Mouse (Mus musculus) testis, postnatal 10 days (tissue): ENCODE data around the gene Dda1.
"Not testable (repeated sequence)": the region's sequence is repeated elsewhere in the genome, so short reads cannot be mapped to it uniquely, and the experiment has no call there.

Experiments used
- DNase-seq: peaks from one replicate; pipeline ENCODE4 v3.0.0; 2021; ENCODE audit warnings: low spot score

The Dda1 gene

GRCm38 (mm10) chr8:71468916-71469315 lies at the start of gene Dda1:
Gene Dda1 (plus strand): TSS chr8:71469199.
- DNase-seq, result peak; percentile 94

GRCm38 (mm10) chr8:71422121-71422520 lies 46.9 kb upstream of the Dda1 start:
- DNase-seq, result no peak

DNA sequence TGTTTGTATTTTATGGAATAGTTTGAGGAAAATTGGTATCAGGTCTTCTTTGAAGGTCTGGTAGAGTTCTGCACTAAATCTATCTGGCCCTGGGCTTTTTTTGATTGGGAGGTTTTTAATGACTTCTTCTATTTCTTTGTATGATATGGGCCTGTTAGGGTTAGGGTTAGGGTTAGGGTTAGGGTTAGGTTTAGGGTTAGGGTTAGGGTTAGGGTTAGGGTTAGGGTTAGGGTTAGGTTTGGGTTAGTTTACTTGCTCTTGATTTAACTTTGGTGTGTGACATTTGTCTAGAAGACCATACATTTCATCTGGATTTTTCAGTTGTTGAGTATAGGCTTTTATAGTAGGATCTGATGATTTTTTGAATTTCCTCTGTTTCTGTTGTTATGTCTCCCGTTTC lies 36.1 kb upstream of the Dda1 start:
- not testable (repeated sequence) for DNase-seq

DNA sequence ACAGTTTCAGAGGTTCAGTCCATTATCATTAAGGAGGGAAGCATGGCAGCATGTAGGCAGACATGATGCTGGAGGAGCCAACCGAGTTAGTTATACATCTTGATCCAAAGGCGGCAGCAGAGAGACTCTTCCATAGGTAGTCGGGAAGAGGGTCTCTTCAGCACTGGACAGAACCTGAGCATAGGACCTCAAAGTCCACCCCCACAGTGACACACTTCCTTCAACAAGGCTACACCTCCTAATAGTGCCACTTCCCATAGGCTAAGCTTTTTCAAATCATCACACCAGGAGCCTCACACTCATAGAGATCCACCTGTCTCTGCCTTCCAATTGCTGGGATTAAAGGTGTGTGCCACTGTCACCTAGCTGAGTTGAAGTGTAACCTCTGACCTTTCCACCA lies 32.0 kb upstream of the Dda1 start:
- DNase-seq, result no peak

DNA sequence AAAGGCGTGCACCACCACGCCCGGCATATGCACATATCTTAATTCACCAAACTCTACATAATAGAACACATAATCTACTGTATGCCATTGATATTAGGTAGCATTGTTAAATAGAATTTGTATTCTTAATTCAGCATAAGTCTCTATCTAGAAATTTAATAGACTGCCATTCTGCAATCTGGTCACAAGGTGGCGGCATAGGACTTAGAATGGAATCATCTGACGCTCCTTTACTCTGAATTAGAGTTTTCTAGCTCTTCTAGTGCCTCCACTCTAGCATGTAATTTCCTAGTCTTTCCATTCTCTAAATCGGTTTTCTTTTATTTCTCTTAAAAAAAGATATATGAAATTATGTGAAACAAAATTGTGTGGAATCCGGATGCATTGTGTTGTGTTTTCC lies 27.6 kb upstream of the Dda1 start:
- DNase-seq, result peak; percentile 73

- DNase-seq, result no peak
Observed at GRCm38 (mm10) chr8:71445096-71445495, 23.9 kb upstream of the Dda1 start.

DNA sequence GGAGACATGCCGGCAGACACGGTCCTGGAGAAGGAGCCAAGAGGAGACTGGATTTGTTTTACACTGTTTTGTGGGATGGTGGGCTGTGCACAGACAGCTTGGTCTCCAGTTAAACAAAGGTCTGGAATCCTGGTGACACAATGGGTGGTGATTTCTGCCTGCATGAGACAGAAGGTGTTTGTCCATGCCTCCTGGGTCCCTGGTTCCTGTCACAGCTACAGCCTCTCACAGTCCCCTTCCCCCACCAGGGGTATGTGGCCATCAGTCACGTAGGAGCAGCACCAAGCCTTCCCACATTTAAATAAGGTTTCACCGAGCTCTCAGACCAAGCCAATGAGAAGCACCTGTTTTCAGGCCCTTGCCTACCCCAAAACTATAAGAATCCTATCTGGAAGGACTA lies 17.7 kb upstream of the Dda1 start:
- no peak for DNase-seq

DNA sequence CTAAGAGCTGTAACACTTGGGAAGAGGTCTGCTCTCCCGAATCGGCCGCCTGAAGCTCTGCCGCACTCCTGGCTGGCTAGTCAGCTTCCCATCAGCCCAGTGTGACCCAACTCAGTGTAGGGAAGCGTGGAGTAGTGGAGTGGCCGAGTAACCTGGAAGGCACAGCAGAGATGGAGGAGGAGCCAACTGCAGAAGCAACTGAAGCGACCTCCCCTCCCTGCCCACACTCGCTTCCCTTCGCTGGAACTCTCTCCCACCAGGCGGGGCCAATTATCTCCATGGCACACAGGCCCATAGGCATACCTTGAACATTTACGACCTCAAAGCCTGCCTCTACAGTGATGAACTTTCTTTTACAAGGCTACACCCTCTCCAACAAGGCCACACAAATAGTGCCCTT lies 17.2 kb upstream of the Dda1 start:
- no peak for DNase-seq

- DNase-seq, result no peak
Observed at GRCm38 (mm10) chr8:71452669-71453068, 16.3 kb upstream of the Dda1 start.

DNA sequence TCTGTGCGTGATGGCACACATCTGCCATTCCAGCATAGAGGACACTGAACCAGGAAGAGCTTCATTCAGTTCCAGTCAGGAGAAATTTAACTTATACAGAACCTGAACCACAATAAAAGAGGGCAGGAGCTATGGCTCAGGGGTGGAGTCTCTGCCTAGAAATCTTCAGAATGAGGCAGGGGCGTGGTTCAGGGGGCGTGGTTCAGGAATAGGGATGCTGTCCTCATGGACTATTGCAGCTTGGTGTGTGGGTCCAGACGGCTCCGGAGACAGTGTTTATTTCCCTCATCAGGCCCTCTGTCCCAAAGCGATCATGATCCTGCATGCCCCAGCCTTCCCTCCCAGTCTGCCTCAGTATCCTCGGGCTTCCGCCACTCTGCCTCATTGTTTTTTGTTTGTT lies 14.3 kb upstream of the Dda1 start:
- DNase-seq, result peak; percentile 43

GRCm38 (mm10) chr8:71456906-71457305 lies 12.1 kb upstream of the Dda1 start:
- DNase-seq, result peak; percentile 60

- DNase-seq, result peak; percentile 46
Observed at GRCm38 (mm10) chr8:71457659-71458270, 11.2 kb upstream of the Dda1 start.

DNA sequence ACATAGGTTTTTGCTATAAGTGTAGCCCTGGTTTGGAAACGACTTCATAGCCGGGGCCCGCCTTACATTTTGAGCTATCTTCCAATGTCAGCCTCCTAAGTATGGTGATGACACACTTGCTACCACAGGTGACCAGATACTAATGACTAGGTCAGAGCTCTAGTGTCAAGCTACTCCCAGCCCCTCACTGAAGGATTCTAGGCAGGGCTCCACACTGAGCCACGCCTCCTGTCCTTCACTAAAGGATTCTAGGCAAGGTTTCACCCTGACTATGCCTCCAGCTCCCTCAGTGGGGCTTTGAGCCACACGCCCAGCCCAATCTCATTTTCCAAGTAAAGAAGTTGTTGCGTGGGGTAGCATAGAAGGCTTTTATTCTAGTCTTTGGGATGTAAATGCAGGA lies 8.3 kb upstream of the Dda1 start:
- DNase-seq, result no peak

- no peak for DNase-seq
Observed at GRCm38 (mm10) chr8:71461152-71461840, 7.7 kb upstream of the Dda1 start.

DNA sequence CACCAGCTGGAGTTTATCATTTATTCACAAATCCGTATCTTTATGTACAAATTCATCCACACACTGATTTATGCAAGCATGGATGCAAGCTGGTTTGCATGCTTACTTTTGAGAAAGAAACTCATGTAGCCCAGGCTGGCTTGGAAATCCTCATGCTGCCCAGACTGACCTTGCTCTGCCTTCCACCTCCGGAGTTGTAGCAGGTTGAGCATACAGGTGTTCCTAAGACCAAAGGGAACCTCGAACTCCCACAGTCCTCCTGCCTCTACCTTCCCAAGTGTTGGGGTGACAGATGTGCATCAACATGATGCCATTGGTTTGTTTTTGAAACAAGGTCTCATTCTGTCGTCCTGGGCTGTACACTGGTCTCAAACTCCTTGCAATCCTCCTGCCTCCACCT lies 6.8 kb upstream of the Dda1 start:
- DNase-seq, result no peak

DNA sequence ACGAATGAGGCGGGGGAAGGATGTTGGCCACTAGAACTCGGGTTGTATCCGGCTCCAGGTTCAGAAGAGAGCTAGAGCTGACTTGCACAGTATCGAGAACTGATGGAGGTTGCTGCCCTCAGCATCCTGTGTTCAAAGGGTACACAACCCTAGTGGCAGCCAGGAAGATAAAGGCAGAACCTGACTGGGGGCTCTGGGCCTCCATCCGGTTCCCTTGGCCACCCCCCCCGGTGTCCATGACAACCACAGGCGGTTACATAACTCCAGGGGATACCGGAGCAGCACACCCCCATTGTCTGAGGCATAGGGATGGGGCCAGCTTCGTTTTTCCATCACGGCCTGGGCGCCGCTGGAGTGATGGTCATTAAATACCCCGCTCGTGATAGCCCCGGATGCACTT lies 6.2 kb upstream of the Dda1 start:
- peak; percentile 57 for DNase-seq

- DNase-seq, result peak; percentile 98
Observed at GRCm38 (mm10) chr8:71463188-71464033, 5.6 kb upstream of the Dda1 start, which contains the start of gene Abhd8. Gene Abhd8 (minus strand): TSS chr8:71463655.

DNA sequence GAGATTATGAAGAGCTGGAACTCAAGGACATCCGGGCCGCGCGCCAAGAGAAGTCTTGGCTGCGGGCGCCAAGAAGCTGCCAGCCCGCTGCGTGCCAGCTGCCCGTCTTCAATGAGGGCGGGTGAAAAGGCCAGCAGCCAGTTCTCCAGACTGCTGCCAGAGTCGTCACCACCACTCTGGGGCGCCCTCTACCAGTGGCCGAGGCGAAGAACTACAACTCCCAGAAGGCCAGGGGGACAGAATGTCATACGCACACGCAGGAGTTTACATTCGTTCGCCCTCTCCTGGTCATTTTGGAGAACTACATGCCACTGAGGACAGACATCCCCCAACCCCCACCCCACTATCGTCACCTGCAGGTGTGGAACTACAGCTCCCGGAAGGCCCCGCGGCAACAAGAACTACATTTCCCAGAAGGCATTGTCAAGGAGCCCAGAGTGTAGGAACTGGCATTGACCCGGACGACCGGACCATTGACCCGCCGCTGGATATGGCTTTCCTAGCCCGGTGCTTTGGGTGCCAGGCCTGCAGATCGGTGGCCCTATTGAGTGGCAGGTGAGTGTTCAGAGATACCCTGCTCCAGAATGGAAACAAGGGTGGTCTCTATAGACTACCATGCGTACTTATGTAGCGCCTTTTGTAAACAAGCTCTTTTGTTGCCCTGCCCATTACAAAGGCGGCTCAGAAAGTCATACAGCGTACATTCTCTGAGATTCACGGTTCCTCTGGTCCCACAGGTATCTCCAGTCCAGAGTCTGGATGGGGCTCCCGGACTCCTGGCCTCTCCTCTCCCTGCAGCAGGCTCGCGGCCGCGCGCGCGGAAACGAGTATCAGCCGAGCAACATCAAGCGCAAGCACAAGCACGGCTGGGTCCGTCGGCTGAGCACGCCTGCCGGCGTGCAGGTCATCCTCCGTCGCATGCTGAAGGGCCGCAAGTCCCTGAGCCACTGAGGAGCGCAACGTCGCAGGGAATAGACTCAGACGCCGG lies 4.2 kb upstream of the Dda1 start, which contains the start of gene Mrpl34:
Mrpl34 (plus strand) TSS at position 447 of the 988 bp plus-strand sequence.
- peak; percentile 96 for DNase-seq

GRCm38 (mm10) chr8:71465733-71466132 lies 3.3 kb upstream of the Dda1 start:
- DNase-seq, result no peak

- no peak for DNase-seq
Observed at GRCm38 (mm10) chr8:71466198-71466597, 2.8 kb upstream of the Dda1 start.

DNA sequence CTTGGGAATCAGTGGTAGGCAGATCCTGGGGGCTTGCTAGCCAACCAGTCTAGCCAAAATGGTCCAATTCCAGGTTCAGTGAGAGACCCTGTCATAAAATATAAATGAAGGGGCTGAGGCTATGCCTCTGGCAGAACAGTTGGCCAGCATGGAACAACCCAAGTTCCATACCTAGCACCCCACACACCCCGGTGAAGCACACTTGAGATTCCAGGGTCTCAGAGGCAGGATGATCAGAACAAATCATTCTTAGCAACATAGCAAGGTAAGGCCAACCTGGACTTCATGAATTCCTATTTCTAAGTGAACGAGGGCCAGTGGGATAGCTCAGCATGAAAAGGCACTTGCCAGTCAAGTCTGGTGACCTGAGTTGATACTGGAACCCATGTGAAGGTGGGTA lies 1.8 kb upstream of the Dda1 start:
- DNase-seq, result no peak

DNA sequence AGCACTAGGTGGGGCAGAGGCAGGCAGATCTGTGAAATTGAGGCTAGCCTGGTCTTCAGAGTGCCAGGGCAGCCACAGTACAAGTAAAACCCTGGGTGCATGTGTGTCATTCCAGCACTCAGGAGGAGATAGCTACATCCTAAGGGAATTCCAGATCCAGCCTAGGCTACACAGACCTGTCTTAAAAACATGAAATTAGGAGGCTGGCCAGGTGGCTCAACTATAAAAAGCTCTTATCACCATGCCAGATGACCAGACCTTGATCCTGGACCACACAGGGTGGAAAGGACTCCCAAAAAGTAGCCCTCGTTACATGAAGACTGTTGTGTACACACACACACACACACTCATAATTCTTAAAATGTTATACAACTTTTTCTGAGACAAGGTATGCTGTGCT lies 998 bp upstream of the Dda1 start:
- DNase-seq, result no peak
